Mouse (Mus musculus) cerebellum, adult 18-20 months (tissue): ENCODE results near the gene Peli1.

ENCODE experiments used
- DNase-seq, 2 experiments: peaks; one replicate each; pipeline ENCODE4 v3.0.0; 2021

The Peli1 gene

DNA sequence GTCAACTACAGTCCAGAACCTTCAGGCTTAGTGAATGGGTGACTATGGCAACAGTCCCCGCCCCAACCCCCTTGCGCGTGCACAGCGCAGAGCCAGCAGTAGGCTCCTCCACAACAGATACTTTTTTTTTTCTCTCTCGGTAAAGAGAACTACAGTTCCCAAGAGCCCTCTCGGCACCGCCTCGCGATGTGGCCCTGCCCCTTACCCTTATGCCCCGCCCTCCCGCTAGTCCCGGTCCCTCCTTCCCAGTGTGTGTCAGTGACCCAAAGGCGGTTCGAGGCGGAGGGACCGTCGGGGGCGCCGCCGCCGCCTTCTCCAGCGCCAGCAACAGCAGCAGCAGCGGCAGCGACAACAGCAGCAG is at the start of gene Peli1:
TSS of gene Peli1 (plus strand) at position 225 of the 361 bp plus-strand sequence.
- peak; percentile 90 to 93 for DNase-seq

DNA sequence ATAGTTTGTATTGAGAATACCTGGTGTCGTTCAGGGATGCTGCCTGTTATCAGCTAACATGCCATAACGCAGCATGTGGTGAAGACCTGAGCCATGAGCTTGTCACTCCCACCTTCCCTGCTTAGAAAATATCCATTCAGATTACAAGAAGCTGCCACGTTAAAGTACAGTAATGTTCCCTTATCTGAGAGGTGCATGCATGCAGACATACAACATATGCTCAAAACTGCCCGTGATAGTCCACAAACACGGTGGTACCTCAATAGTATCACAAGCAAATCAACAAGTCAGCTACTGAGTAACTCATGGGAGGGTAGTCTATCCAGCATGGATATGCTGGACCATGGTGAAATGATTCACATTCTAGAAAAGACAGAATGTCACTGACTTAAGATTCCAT is 48.5 kb upstream of the Peli1 start:
- no peak for DNase-seq

DNA sequence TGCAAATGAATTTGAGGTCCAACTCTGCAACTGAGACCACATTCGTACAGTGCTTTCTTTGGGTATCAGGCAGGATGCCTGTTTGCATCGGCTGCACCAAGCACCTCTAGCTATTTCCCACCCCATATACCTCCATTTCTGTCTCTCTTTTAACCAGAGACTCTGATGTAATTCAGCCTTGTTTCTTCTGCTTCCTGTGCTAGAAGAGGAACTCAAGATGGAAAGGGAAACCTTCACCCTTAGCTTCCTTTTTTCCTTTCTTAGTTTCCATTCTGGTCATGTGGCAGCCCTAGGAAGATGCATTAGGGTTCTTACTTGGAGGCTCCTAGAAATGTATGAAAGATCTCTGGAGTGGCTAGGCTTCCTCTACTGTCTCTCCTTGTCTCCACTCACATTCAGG is 44.9 kb upstream of the Peli1 start:
- DNase-seq, result no peak

DNA sequence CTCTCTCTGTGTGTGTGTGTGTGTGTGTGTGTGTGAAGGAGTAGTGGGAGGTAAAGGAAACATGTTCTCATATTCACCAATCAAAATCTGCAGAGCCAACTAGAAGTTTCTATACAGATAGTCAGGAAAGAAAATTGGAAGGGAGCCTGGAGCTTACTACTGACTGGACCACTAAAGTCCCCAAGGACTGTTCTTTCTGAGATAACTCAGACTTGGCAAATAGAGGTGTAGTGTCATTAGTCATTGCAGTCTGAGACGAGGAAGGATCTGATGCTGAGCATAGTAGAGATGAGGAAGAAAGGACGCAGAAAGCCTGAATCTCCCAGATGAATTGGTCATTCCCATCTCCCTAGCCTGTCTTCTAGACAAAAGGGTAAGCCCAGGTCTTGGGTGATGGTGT is 43.2 kb upstream of the Peli1 start:
- no peak for DNase-seq

DNA sequence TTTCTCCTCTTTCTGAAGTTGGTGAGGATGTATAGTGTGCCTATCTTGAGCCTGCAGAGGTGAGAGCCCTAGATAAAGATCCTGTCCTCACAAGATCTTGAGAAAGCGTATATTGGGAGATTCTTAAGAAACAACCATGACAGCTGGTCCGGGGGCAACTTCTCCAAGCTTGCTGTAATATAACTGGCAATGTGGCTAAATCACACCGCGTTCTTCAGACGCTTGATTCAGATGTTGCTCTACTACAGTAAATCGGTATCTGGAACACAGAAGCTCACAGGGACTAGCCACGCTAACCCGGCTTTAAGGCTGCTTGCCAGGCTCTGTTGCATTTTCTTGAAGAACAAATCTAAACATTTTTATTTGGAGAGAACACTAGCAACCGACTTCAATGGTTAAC is 39.4 kb upstream of the Peli1 start:
- DNase-seq, result no peak

DNA sequence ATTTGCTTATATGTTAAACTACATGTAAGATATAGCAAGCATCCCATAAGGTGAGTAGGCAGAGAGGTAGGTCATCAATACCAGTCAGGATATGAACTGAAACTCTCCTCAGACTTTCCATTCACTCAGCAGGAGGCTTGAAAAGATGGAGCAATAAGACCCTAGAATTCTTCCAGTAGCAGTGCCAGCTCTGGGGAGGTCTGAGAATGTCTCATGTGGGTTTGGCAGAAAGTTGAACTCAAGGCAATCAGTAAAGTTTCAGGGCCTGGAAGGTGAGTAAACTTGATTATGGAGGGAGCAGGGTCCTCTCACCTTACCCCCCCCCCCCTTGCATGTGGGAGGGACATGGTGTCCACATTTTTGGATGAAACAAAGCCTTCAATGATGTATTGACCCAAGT is 36.5 kb upstream of the Peli1 start:
- DNase-seq, result no peak

DNA sequence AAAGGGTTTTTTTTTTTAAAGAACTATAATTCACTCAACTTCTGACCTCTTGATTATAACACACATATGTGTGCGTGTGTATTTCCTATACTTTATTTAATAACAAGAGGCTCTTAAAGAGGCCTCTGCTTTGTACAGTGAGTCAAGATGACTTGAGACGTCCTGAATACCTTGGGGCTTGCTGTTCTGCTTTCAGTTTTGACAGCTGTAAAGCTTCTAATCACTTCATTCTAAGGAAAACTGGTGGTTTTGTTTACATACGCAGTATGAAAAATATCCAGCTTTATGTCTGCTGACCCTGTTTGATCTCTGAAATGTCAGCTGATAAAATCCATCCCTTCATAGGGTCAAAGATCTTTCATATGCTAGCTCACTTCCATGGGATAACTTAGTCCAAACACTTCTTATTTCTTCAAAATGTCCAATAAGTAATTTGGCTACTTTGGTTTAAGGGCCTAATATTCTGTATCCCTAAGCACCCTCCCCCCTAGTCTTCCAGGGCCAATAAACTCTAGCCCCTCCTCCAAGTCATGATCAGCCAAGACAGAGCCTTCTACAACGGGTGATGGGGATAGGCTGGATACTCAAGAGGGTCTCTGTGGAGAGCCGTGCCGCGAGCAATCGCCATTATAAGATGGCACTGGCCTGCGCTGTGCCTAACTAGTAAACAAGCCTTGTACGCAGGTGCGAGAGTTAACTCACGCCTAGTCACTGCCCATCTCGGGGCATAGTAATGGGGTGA is 34.8 kb upstream of the Peli1 start:
- DNase-seq, result no peak

DNA sequence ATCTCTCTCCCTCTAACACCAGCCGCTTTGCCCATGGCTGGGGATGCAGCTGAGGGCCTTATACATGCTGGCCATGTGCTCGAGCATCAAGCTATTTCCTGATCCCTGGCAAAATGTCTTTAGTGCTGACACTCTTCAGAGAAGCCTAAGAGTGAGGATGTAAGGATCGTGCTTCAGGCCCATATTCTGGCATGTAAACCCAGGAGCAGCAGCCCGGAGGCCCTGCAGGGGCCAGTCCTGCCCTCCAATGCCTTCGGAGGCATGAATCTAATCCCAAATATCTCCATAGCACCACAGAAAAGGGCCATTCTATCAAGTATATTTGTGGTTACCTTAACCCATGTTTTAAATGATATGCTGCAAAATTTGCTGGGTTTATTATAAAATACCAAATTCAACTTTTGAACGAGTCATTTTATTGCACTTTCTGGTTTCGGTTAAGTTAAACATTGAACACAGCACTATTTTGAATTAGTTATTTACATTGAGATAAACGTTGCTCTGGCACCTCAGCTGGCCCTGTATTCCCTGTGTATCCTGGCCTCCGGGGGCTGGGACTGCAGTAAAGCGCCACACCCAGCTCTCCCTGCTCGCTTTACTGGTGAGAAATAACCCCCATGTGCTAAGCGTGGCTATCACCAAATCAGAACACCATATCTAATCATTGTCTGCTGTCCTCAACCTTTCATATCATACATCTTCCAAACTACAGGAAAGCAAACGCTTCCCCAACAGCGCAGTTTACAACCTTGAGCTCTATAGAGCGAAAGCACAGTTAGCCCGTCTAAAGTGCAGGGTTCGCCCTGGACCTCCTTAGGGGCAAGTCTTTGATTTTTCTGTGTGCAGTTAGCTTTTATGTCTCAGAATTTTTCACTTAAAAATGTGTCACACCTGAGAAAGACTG is 33.3 kb upstream of the Peli1 start:
- DNase-seq, result no peak

DNA sequence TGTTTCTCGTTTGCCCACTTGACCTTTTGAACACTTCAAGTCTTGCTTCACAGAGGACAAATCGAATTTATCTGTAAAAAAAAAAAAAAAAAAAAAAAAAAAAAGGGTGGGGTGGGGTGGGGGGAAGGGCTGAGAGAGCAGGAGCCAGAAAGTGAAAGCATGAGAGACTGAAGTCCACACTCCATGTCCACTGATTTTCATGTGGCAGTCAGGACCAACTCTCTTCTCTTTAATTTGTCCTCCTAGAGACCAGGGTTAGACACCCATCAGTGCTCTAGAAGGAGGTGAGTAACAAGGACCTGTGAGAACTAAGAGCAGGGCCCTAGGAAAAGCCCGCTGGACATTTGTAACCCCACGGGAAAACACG is 32.7 kb upstream of the Peli1 start:
- no peak for DNase-seq

DNA sequence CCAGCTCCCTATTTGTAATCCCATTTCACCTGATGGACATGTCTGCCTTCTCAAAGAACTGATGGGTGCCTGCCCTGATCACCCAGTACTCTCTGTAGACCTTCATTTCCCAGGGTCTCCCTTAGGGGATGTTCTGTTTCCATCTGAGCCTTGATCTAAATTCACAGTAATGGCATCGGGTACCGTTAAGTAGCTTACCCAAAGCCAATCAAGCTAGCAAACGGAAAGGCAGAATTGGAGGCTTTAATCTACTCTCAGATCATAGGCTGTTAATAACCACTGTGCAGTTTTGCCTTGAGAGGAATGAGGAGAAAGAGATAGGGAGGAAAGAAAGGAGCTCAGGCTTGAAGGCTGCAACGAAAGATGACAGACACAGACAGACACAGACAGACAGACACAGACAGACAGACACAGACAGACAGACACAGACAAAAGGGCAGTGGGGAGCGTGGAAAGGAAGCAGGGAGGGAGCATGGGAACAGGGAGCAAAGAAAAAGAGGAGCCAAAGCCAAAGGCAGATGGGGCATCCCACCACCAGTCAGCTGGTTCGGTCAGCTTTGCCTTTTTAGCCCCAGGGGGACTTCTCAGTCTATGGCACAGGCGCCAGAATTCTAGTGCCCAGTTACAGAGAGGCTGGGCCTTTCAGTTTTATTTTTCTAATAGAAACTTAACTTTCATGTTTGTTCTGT is 30.6 kb upstream of the Peli1 start:
- no peak for DNase-seq

DNA sequence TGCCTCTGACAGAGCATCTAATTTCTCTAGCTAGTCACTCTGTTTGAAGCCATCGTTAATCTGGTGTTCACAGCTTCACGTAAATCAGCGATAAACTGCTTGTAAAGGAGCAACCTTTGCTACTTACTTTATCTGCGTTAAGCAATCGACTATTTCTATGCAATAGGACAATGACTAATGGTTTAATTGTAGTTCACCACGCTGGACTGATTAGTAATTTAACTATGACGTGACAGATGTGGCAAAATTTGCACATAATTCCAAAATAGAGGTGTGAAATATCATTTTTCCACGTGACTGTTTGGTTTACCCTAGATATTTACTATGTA is 30.1 kb upstream of the Peli1 start:
- DNase-seq, result no peak

DNA sequence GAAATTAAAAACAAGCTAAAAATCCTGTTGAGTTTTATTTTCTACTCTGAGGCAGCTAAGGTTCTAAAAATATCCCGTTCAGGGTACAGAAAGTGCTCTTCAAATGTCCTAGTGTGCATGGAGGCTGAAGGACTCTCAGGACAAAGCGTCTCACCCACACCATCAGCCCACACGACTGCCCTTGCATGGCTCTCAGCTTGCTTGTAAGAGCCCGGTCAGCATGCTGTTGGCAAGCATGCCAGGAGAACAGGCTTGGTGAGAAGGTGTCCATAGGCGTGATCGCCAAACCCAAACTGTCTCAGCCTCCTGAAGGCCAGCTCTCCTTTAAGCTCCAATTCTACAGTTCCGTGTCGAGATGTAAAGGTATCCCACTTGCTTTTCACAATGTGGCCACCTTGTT is 29.7 kb upstream of the Peli1 start:
- DNase-seq, result peak; percentile 8 to 9

DNA sequence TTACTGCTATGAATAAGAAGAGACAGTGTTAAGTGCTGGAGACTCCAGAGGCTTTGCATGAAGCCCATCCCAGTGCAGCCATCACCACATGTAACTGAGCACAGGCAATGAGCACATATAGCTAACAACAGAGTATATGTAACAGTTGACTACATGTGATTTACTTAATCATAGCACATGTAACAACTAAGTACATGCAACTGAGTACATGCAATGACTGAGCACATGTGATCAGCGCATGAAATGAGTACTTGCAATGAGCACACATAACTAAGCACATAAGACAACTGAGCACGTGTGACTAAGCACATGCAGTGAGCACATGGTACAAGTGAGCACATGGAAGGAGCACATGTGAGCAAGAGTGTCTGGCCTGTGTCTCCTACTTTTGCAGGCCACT is 29.0 kb upstream of the Peli1 start:
- DNase-seq, result no peak

DNA sequence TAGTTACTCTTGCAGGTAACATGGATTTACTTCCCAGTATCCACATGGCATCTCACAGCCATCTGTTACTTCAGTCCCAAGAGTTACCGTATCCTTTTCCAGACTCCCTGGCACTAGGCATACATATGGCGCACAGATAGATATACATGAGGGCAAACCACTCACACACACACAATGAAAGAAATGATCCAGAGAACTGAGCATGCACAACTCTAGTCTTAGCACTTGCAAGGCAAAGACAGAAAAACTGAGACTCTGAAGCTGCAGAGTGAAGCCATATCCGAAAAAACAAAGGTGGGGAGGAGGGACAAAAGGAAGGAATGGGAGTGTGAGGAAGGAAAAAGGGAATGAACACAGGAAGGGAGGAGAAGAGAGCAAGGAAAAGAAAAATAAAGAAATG is 27.8 kb upstream of the Peli1 start:
- DNase-seq, result no peak

DNA sequence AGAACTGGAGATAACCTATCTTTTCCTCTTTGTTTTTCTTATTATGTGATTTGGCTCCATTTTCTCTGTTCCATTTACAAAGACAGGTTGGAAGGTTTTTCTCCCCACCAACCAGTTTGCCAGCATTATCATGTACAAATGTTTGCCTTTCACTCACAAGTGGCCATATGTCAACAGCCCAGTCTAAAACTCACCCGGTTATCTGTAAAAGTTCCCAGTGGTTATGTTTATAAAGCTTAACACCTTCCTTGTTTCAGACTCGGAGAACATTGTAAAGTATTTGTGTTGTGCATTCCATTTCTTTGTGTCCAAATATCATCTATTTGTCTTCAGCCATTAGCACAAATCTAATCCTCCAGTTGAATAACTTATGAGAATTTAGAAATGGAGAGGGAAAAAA is 11.7 kb upstream of the Peli1 start:
- DNase-seq, result no peak

DNA sequence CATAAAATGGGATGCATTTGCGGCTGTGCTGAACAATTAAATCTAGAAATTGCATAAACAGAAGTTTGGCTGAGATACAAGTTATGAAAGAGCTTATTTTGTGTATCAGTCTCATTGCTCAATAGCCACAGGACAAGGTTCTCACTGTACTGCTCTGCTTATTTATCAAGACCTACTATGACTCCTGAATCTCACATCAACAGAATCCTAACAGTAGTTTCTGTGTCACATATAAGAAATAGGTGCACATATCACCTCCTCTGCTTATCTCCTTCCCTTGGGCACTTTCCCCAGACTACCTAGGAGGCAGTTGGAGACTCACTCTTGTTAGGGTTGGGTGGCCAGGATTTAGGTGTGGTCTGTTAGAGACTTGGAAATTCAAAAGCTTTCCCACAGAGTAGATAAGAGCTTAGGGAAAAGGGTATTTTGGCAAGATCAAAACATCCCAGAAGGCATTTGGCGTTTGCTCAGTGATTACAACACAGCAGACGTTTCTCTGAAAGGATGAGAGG is 11.2 kb upstream of the Peli1 start:
- DNase-seq, result no peak

DNA sequence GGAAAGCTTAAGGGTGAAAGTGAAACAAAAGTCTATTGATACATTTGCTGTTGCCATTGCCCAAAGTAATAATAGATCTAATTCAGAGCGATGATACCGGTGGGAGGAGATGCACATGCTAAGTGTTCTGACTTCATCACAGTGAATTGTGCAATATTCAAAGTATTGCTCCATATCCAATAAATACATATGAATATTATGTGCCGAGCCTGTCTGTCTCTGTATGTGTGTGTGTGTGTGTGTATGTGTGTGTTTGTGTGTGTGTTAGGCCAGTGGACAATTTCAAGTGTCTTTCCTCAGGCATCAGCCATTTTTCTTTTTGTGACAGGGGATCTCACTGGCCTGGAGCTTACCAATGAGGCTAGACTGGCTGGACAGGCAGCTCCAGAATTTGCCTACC is 9.9 kb upstream of the Peli1 start:
- DNase-seq, result no peak

DNA sequence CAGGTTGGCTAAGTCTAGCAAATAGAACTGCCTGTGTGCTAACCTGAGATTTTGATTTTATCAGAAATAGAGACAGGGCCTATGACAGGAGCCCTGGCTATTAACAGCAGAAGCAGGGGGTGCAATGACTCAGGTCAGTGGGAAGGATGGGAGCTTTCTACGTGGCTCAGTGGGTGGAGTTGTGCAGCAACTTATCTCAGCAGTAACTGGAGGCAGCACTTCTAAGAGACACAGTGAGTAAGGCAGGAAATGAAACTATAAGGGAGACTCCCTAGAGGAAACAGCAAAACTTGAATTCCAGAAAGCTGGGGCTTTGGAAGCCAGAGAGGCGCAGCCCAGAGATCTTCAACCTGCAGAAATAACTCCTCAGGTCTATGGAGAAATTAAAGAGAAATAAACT is 8.4 kb upstream of the Peli1 start:
- no peak for DNase-seq

DNA sequence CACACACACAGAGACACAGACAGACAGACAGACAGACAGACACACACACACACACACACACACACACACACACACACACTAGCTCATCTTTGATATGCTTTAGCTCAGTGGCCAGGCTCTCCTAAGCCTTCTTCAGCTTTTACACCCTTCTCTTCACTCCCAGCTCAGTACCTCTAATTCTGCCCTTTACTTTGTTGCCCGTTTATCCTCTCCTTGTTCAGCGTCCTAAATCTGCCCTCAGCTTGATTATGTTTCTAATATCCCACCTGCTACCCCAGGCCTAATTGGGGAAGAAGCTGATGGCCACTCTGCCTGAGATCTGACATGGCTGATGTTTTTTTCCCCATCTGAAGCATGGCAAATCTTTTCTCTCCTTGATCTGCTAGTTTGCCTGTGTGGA is 2.7 kb upstream of the Peli1 start:
- no peak for DNase-seq

DNA sequence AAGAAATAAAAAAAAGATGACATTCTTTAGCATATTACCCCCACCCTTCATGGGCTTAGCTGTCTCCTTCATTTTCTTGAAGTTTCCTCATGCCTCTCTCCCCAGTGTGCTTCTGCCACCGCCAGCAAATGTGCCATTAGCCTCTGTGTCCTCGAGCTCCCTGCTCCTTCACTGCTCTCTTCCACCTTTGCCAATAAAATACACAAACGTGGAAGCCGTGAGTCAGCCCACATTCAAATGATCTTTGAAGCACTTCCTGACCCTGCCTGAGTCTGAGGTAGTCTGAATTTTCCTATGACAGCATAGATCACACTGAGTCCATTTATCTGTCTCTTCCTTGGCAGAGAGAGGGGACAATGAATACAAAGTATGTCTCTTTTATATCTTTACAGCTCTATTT is 1.5 kb upstream of the Peli1 start:
- no peak for DNase-seq

DNA sequence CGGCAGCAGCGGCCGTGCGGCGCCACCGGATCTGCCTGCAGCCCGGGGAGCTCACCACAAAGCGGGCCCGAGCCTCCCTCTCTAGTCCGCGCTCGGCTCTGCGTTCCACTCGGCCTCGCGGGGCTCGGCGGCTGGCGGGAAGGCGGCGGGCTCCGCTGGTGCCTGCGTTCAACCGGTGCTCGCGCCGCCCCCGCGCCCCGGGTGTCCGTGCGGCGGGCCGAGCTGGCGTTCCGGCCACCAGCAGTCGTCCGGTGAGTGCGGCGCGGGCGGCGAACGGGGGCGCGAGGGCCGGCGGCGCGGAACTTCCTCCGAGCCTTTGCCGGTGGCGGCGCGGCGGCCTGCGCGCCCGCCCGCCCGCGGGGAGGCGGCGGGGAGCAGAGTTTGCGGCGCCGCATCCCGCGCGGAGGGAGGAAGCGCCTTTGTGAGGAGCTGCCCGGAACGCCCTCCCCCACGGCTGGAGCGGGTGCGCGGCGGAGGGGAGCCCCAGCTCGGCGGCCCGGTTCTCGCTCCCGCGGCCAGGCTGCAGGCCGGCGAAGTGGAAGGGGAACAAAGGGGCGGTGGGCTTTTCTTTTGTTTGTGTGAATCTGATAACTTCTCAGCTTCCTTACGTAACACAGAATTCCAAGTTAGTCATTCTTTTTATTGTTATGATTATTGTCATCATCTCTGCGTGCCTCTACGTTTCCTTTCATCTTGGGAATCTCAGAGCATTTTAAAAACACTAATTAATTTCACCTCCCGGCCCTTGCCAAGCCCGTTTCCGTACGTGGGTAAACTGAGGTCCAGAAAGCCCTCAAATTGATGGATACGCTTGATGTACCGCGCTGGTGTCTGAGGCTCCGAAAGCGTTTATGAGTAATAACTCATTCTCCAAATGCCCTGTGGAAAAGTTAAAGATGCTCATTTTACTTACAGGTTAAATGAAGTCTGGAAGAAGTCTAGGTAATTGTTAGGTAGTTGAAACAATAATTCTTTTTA is 626 bp downstream of the Peli1 start:
- DNase-seq, result peak; percentile 75 to 78

DNA sequence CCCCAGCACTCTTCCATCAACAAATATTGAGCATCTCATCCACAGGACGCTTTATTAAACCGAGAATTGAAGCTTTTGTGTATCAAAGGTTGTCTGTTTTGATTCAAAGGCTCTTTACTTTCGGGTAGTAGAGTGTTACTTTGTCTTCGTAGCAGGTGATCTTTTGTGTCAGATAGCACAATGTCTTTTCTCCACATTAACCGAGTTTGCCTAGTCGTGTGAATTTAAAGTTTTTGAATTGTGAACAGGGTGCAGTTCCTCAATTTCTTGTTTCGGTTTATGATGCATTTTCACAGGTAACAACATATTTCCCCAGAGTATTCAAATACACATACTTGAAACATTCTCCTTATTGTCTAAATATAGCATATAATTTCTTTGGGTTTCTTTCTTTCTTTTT is 1.5 kb downstream of the Peli1 start:
- no peak for DNase-seq
